Mouse (Mus musculus) MEL (cell line): Measurements from ENCODE around the gene Akr1d1.

Source experiments
- CHD2 ChIP-seq: IDR thresholded peaks from 2 replicates; pipeline ENCODE4 v1.6.1; 2011; ENCODE audit warnings: low read length, improper control_type of control experiment
- CTCF ChIP-seq, 3 experiments: IDR thresholded peaks in 2 of 3; conservative IDR thresholded peaks in 1 of 3; 2 replicates each; pipeline ENCODE4 v1.5.1; 2011 to 2012; ENCODE audit warnings: low read length in 3 of 3, low read depth in 2 of 3, mild to moderate bottlenecking in 2 of 3, improper control_type of control experiment in 1 of 3, inconsistent platforms in 1 of 3, mixed read lengths in 1 of 3, moderate library complexity in 1 of 3; ENCODE audit not compliant: control insufficient read depth in 1 of 3, insufficient read depth in 1 of 3, poor library complexity in 1 of 3, severe bottlenecking in 1 of 3
- MAFK ChIP-seq: IDR thresholded peaks from 2 replicates; pipeline ENCODE4 v1.6.1; 2011; ENCODE audit warnings: low read depth, mild to moderate bottlenecking, low read length, improper control_type of control experiment, borderline replicate concordance
- MAX ChIP-seq: IDR thresholded peaks from 2 replicates; pipeline ENCODE4 v1.6.1; 2011; ENCODE audit warnings: low read length, improper control_type of control experiment
- MYB ChIP-seq: IDR thresholded peaks from 2 replicates; pipeline ENCODE4 v1.6.1; 2011; ENCODE audit warnings: mild to moderate bottlenecking, low read depth, low read length, improper control_type of control experiment
- POLR2AphosphoS5 ChIP-seq: IDR thresholded peaks from 2 replicates; pipeline ENCODE4 v1.6.1; 2012; ENCODE audit warnings: low read depth, borderline replicate concordance, mild to moderate bottlenecking, inconsistent platforms, low read length, moderate library complexity, mixed read lengths

GRCm38 (mm10) chr6:37537801-37538200 is 7.8 kb downstream of the Akr1d1 start:
- no peak for TF ChIP-seq MAFK
- TF ChIP-seq CTCF (IDR thresholded peaks at IDR 0.05 in 2 of 3, conservative IDR thresholded peaks at IDR 0.05 in 1 of 3; ENCODE audit: control insufficient read depth in 1 of 3, insufficient read depth in 1 of 3, low read depth in 2 of 3, low read length in 3 of 3, poor library complexity in 1 of 3, severe bottlenecking in 1 of 3) = no peak
- TF ChIP-seq CHD2 = no peak
- no peak for TF ChIP-seq MYB
- TF ChIP-seq POLR2AphosphoS5 = no peak
- no peak for TF ChIP-seq MAX
